Mouse (Mus musculus) midbrain, embryonic 11.5 days (tissue): ENCODE results near the gene Ints7. TPM values are rescaled to one million over a fixed set of nuclear protein-coding genes. Genes with fewer than 3 reads are reported as not detected.

Source experiments
- ATAC-seq: fragments of 200-750 bp; cut with Nextera tagmentation; 2 replicates; pipeline ENCODE4 v1.8.0; 2017; ENCODE audit warnings: moderate TSS enrichment, moderate library complexity; ENCODE audit not compliant: low FRiP score
- DNase-seq: peaks from one replicate; pipeline ENCODE4 v3.0.0; 2015; ENCODE audit warnings: low spot score; ENCODE audit errors: missing footprints
- H3K27ac ChIP-seq: fragments of 300-500 bp; sonication (generic); 2 replicates; pipeline ENCODE4 v1.5.1; 2014; ENCODE audit warnings: low read depth, low read length
- H3K27me3 ChIP-seq: fragments of 300-500 bp; sonication (generic); 2 replicates; pipeline ENCODE4 v1.6.1; 2014; ENCODE audit warnings: mild to moderate bottlenecking, low read length, moderate library complexity, mixed read lengths; ENCODE audit not compliant: control insufficient read depth, insufficient read depth
- H3K36me3 ChIP-seq: fragments of 300-500 bp; sonication (generic); 2 replicates; pipeline ENCODE4 v1.6.1; 2014; ENCODE audit warnings: mild to moderate bottlenecking, low read length, moderate library complexity, mixed read lengths; ENCODE audit not compliant: control insufficient read depth, insufficient read depth
- H3K4me1 ChIP-seq: fragments of 300-500 bp; sonication (generic); 2 replicates; pipeline ENCODE4 v1.6.1; 2014; ENCODE audit warnings: low read length; ENCODE audit not compliant: control insufficient read depth, insufficient read depth
- H3K4me2 ChIP-seq: fragments of 300-500 bp; sonication (generic); 2 replicates; pipeline ENCODE4 v1.6.1; 2014; ENCODE audit warnings: mild to moderate bottlenecking, moderate library complexity
- H3K4me3 ChIP-seq: fragments of 300-500 bp; sonication (generic); 2 replicates; pipeline ENCODE4 v1.5.1; 2014; ENCODE audit warnings: low read depth, low read length
- H3K9ac ChIP-seq: fragments of 300-500 bp; sonication (generic); 2 replicates; pipeline ENCODE4 v1.6.1; 2014; ENCODE audit warnings: low read length
- H3K9me3 ChIP-seq: fragments of 300-500 bp; sonication (generic); 2 replicates; pipeline ENCODE4 v1.6.1; 2016; ENCODE audit warnings: low read length; ENCODE audit not compliant: control insufficient read depth
- WGBS: fragments of 180-500 bp; shearing (Covaris S2); extraction: QIAGEN DNeasy Blood & Tissue Kit; methylation state at CpG from one replicate; pipeline ENCODE4 v1.1.7; 2014; 5-methylcytosine and 5-hydroxymethylcytosine counted together
- polyA plus RNA-seq: library from polyadenylated mRNA; unstranded; fragments of >200 nt; fragmentation: Nextera tagmentation; extraction: Ambion mirVana; gene quantifications from 2 replicates; pipeline ENCODE4 v1.2.1, GENCODE M21; 2014

Gene Ints7
- polyA plus RNA-seq, 1 experiment from 2014 or later: 55.2 TPM

DNA sequence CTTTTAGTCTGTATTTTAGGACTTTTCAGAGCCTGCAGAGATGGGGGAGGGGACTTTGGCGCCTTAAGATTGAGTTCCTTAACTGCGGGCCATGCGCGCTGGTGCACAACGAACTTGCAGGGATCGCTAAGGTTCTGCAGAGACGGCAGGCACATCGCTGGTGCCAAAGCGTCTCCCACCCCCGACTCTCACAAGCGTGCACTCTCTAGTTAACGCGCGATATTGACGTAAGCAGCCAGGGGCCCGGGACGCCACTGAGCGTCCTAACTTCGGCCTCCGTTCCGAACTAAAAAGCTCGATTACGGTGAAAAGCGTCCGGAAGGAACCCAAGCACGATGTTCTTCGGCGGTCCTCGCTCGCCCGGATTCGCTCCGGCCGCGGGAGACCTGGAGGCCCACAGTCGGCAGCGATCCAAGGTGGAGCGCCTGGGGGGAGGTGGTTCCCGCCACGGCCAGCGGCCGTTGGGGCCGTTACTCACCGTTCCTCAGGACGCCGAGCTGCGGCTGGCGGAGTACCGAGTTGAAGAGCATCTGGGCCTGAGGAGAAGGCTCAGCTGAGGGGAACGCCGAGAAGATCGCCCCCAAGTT lies 472 bp upstream of the Ints7 start:
- peak; percentile 43 for ATAC-seq
- Histone ChIP-seq H3K27me3 (no peaks in the 10 kb centered on the region), H3K4me1 (peaks cover 10% of the 10 kb centered on the region), H3K9me3 (no peaks in the 10 kb centered on the region; the same call in 1 of the 2 replicates), H3K36me3 (no peaks in the 10 kb centered on the region), H3K9ac (peak overlapping the region; percentile 83), H3K4me2 (peak overlapping the region; percentile 74), H3K4me3 (peak overlapping the region; percentile 87), H3K27ac (peak overlapping the region; percentile 75)
- WGBS: under 1% methylated on average over 52 of the region's 52 CpGs
- no peak for DNase-seq

GRCm38 (mm10) chr1:191579524-191579923 lies 4.1 kb downstream of the Ints7 start:
- Histone ChIP-seq H3K36me3 (no peaks in the 10 kb centered on the region; the same call in 1 of the 2 replicates), H3K9me3 (no peaks in the 10 kb centered on the region; the same call in 1 of the 2 replicates), H3K27me3 (no peaks in the 10 kb centered on the region), H3K4me3 (no peak overlapping the region), H3K4me2 (no peak overlapping the region), H3K4me1 (peaks cover 8% of the 10 kb centered on the region), H3K9ac (no peak overlapping the region), H3K27ac (no peak overlapping the region)
- DNase-seq: peak; percentile 68
- ATAC-seq: no peak
- 96% methylated on average over 3 of the region's 3 CpGs for WGBS

DNA sequence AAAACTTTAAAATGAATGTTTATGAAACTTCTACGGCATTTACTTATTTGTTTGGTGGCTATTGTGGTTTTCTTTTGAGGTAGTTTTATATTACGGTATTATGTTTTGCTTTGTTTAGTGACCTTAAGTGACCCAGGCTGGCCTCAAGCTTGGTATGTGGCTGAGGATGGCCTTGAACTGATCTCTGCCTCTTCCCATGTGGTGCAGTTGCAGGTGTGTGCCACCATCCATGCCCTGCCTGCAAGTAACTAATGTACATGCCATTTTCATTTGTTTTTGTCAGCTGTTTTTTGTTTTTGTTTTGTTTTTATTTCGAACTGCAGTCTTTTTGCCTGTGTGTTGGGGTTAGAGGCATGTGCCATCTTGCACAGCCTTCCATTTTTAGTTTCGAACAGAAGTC lies 6.2 kb downstream of the Ints7 start:
- H3K27ac ChIP-seq: no peak overlapping the region
- H3K4me2 ChIP-seq: no peak overlapping the region
- peaks cover under 1% of the 10 kb centered on the region; the same call in 1 of the 2 replicates for H3K36me3 ChIP-seq
- H3K27me3 ChIP-seq: no peaks in the 10 kb centered on the region
- DNase-seq: no peak
- no peak overlapping the region for H3K4me3 ChIP-seq
- H3K9ac ChIP-seq: no peak overlapping the region
- H3K4me1 ChIP-seq: peaks cover 6% of the 10 kb centered on the region
- no peaks in the 10 kb centered on the region; the same call in 1 of the 2 replicates for H3K9me3 ChIP-seq
- no peak for ATAC-seq
- WGBS: 95% methylated on average over 4 of the region's 4 CpGs

- H3K36me3 ChIP-seq: peaks cover 17% of the 10 kb centered on the region
- no peak overlapping the region for H3K4me3 ChIP-seq
- 96% methylated on average over 4 of the region's 4 CpGs for WGBS
- H3K4me2 ChIP-seq: no peak overlapping the region
- no peaks in the 10 kb centered on the region for H3K4me1 ChIP-seq
- H3K27me3 ChIP-seq: no peaks in the 10 kb centered on the region
- ATAC-seq (no peak), DNase-seq (no peak)
- no peak overlapping the region for H3K9ac ChIP-seq
- no peak overlapping the region for H3K27ac ChIP-seq
- H3K9me3 ChIP-seq: no peaks in the 10 kb centered on the region; the same call in 1 of the 2 replicates
Observed at GRCm38 (mm10) chr1:191583836-191584235, 8.4 kb downstream of the Ints7 start.

GRCm38 (mm10) chr1:191584483-191584882 lies 9.0 kb downstream of the Ints7 start:
- Histone ChIP-seq H3K4me1 (no peaks in the 10 kb centered on the region), H3K9ac (no peak overlapping the region), H3K4me2 (no peak overlapping the region), H3K36me3 (peaks cover 19% of the 10 kb centered on the region), H3K27me3 (no peaks in the 10 kb centered on the region), H3K4me3 (no peak overlapping the region), H3K27ac (no peak overlapping the region), H3K9me3 (no peaks in the 10 kb centered on the region; the same call in 1 of the 2 replicates)
- no peak for ATAC-seq
- 95% methylated on average over 4 of the region's 4 CpGs for WGBS
- DNase-seq: no peak

GRCm38 (mm10) chr1:191585704-191586103 lies 10.3 kb downstream of the Ints7 start:
- Histone ChIP-seq H3K27me3 (no peaks in the 10 kb centered on the region), H3K4me2 (no peak overlapping the region), H3K9me3 (no peaks in the 10 kb centered on the region), H3K36me3 (peaks cover 19% of the 10 kb centered on the region), H3K4me1 (no peaks in the 10 kb centered on the region), H3K27ac (no peak overlapping the region), H3K4me3 (no peak overlapping the region), H3K9ac (no peak overlapping the region)
- WGBS: 86% methylated on average over 2 of the region's 2 CpGs
- ATAC-seq (no peak), DNase-seq (no peak)

DNA sequence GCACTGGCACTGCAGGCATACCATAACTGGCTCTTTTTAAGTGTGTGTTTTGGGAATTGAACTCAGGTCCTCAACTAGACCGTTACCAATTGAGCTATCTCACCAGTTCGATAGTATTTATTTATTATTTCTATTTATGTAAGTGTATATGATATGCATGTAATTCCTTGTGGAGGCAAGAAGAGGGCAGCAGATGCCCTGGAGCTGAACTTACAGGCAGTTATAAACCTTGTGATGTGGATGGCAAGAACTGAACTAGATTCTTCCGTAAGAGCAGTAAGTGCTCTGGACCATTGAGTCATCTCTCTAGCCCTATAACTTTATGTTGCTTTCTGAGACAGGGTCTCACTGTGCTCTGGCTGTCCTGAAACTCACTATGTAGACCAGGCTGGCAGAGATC lies 11.6 kb downstream of the Ints7 start:
- no peak for DNase-seq

DNA sequence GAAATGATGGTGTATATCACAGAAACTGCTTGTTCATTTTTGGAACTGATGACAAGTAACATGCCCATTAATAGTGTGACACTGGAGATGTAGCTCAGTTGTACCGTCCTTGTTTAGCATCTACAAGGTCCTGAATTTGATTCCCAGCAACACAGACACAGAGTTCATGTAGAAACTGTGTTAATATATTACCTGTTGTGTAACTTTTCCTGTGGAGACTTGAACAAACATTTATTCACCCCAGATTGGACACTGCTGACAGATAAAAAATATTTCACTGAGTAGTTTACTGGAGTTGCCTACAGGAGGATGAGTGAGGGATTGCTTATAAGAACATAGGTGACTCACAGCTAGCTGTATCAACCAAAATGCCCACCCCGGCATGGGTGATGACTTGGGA lies 13.3 kb downstream of the Ints7 start:
- Histone ChIP-seq H3K27ac (no peak overlapping the region), H3K4me3 (no peak overlapping the region), H3K9ac (no peak overlapping the region), H3K9me3 (no peaks in the 10 kb centered on the region), H3K36me3 (peaks cover 19% of the 10 kb centered on the region), H3K4me2 (no peak overlapping the region), H3K4me1 (no peaks in the 10 kb centered on the region), H3K27me3 (no peaks in the 10 kb centered on the region)
- DNase-seq (no peak), ATAC-seq (no peak)
- 97% methylated on average over 2 of the region's 2 CpGs for WGBS

More for the DNA sequence above, 11.6 kb downstream of the Ints7 start:
- Histone ChIP-seq H3K4me3 (no peak overlapping the region), H3K9me3 (no peaks in the 10 kb centered on the region), H3K27me3 (no peaks in the 10 kb centered on the region), H3K4me1 (no peaks in the 10 kb centered on the region), H3K9ac (no peak overlapping the region), H3K36me3 (peaks cover 19% of the 10 kb centered on the region), H3K4me2 (no peak overlapping the region), H3K27ac (no peak overlapping the region)
- 93% methylated on average over 3 of the region's 3 CpGs for WGBS
- no peak for ATAC-seq

DNA sequence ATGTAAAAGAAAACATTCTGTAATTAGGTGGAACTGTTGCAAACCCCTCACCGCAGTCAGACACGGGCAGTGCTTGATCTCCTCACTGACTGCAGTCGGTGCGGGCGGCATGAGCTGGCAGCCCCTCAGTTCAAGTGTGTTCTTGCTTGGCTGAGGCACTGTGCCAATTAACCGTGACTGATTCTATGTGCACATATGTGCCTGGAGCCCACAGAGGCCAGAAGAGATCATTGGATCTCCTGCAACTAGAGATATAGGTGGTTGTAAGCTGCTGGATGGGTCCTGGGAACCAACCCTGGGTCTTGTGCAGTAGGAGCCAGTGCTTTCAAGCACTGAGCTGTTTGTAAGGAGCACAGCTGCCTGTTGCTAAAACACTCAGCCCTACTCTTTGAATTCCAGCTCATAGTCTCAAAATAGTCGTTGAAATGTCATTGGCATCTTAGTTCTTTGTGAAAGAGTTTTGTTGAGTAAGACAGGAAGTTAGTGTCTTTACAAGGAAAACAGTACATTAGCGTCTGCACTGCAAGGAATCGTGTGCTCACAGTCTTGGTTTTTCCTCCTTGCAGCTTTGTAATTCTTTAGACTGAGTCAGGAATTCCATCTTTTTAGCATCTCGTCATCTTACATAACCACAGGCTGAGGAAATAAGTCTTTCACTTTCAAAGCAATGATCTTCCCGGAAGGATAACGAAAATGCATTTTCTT lies 16.7 kb downstream of the Ints7 start:
- ATAC-seq: no peak
- no peak overlapping the region for H3K4me2 ChIP-seq
- H3K4me3 ChIP-seq: no peak overlapping the region
- 94% methylated on average over 12 of the region's 12 CpGs for WGBS
- H3K27me3 ChIP-seq: no peaks in the 10 kb centered on the region
- no peaks in the 10 kb centered on the region for H3K4me1 ChIP-seq
- H3K27ac ChIP-seq: no peak overlapping the region
- H3K36me3 ChIP-seq: peaks cover 21% of the 10 kb centered on the region
- H3K9ac ChIP-seq: no peak overlapping the region
- H3K9me3 ChIP-seq: no peaks in the 10 kb centered on the region
- DNase-seq: no peak
